Mouse (Mus musculus) forebrain, embryonic 13.5 days (tissue): ENCODE data around the gene Id1. TPM values are rescaled to one million over a fixed set of nuclear protein-coding genes. Genes with fewer than 3 reads are reported as not detected.

Experiments used
- ATAC-seq: fragments of 200-750 bp; cut with Nextera tagmentation; 2 replicates; pipeline ENCODE4 v1.8.0; 2017
- H3K27ac ChIP-seq: fragments of 300-500 bp; sonication (generic); 2 replicates; pipeline ENCODE4 v1.5.1; 2015; ENCODE audit warnings: inconsistent platforms, mild to moderate bottlenecking, moderate library complexity
- H3K27me3 ChIP-seq: fragments of 300-500 bp; sonication (generic); 2 replicates; pipeline ENCODE4 v1.6.1; 2015; ENCODE audit warnings: mild to moderate bottlenecking, inconsistent platforms
- H3K36me3 ChIP-seq: fragments of 300-500 bp; sonication (generic); 2 replicates; pipeline ENCODE4 v1.6.1; 2015; ENCODE audit warnings: mild to moderate bottlenecking, inconsistent platforms; ENCODE audit not compliant: poor library complexity, severe bottlenecking
- H3K4me1 ChIP-seq: fragments of 300-500 bp; sonication (generic); 2 replicates; pipeline ENCODE4 v1.6.1; 2015; ENCODE audit warnings: inconsistent platforms
- H3K4me2 ChIP-seq: fragments of 300-500 bp; sonication (generic); 2 replicates; pipeline ENCODE4 v1.6.1; 2015; ENCODE audit warnings: inconsistent platforms, mild to moderate bottlenecking, moderate library complexity
- H3K4me3 ChIP-seq: fragments of 300-500 bp; sonication (generic); 2 replicates; pipeline ENCODE4 v1.5.1; 2015; ENCODE audit warnings: mild to moderate bottlenecking, inconsistent platforms
- H3K9ac ChIP-seq: fragments of 300-500 bp; sonication (generic); 2 replicates; pipeline ENCODE4 v1.6.1; 2015; ENCODE audit warnings: mild to moderate bottlenecking, inconsistent platforms
- H3K9me3 ChIP-seq: fragments of 300-500 bp; sonication (generic); replicated peaks from 2 replicates; pipeline ENCODE4 v1.6.1; 2016; ENCODE audit warnings: inconsistent platforms
- WGBS: fragments of 180-500 bp; shearing (Covaris S2); methylation state at CpG from one replicate; pipeline ENCODE4 v1.1.7; 2015; 5-methylcytosine and 5-hydroxymethylcytosine counted together
- polyA plus RNA-seq: library from polyadenylated mRNA; unstranded; fragments of >200 nt; fragmentation: Nextera tagmentation; extraction: Ambion mirVana; gene quantifications from 2 replicates; pipeline ENCODE4 v1.2.1, GENCODE M21; 2015

Gene Id1
- polyA plus RNA-seq, 1 experiment from 2014 or later, result 25.8 TPM

DNA sequence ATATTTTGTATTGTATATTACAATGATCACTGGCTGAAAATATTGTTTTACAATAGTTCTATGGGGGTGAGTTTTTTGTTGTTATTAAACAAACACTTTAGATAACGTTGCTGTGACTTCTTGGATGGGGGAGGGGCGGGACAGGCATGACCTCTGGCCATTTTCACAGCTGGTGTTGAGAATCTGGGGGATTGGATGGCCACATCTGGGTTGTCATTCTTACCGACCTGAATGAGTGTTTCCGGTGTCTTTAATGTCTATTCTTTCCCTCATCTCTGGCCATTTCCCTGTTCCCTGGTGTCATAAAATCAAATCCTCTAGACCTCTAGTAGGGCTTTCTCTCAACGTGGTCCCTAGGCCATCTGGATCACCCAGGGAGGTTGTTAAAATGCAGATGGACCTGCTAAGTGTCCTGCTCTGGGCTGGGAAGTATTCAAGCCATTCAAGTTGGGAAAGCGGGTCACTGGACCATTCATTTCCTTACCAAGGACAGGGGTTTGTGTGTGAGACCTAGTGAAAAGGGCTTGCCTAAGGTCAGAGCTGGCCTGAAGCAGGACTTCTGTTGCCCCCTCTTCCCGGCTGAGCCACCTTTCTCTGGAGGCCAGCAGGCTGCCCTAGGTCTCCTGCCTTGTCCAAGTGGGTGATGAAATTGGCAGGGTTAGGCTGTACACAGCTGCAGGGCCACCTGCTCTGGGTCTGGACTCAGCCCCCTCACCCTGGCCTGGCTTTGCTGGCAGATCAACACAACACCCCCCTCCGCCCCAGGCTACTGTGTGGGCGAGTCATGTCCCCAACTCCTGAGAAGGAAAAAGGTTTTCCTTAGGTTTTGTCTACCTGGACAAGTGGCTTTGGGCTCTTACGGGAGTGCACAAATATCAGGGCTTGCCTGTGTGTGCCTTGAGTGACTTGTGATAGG, 1.5 kb downstream of the Id1 start:
- ATAC-seq, result no peak
- 22% methylated on average over 10 of the region's 10 CpGs for WGBS
- peak overlapping the region; percentile 92 for H3K4me2 ChIP-seq
- no peaks in the 10 kb centered on the region for H3K36me3 ChIP-seq
- no peak overlapping the region; the same call in 1 of the 2 replicates for H3K27ac ChIP-seq
- H3K27me3 ChIP-seq, result peaks cover 15% of the 10 kb centered on the region
- peak overlapping the region; percentile 53 for H3K4me3 ChIP-seq
- no peaks in the 10 kb centered on the region for H3K9me3 ChIP-seq
- H3K9ac ChIP-seq, result peak overlapping the region; percentile 70
- H3K4me1 ChIP-seq, result peaks cover 67% of the 10 kb centered on the region

DNA sequence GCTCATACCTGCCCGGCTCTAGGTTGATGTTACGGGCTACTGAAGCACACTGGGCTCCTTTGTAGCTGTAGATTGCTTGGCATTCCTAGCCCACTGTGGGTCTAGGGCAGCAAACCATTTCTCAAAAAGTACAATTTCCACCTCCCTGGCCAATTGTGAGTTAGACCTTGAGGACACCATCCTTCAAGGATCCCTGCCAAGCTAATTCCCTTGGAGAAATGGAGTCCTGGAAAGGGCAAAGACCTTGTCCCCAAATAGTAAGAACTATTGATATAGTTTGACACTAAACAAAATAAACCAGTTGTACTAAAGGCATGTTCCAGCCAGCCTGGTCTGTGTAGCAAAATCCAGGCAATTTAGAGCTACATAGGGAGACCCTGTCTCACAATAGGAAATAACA, 2.3 kb downstream of the Id1 start:
- WGBS, result 79% methylated on average over 2 of the region's 2 CpGs
- no peak for ATAC-seq
- no peaks in the 10 kb centered on the region for H3K36me3 ChIP-seq
- H3K9me3 ChIP-seq, result no peaks in the 10 kb centered on the region
- peaks cover 67% of the 10 kb centered on the region for H3K4me1 ChIP-seq
- peaks cover 15% of the 10 kb centered on the region for H3K27me3 ChIP-seq
- H3K4me2 ChIP-seq, result peak overlapping the region; percentile 92
- H3K9ac ChIP-seq, result peak overlapping the region; percentile 70; the same call in 1 of the 2 replicates
- H3K4me3 ChIP-seq, result 0 out of 2 replicates have a peak overlapping the region, but pooled peaks have one; percentile 6
- H3K27ac ChIP-seq, result peak overlapping the region; percentile 22; the same call in 1 of the 2 replicates

DNA sequence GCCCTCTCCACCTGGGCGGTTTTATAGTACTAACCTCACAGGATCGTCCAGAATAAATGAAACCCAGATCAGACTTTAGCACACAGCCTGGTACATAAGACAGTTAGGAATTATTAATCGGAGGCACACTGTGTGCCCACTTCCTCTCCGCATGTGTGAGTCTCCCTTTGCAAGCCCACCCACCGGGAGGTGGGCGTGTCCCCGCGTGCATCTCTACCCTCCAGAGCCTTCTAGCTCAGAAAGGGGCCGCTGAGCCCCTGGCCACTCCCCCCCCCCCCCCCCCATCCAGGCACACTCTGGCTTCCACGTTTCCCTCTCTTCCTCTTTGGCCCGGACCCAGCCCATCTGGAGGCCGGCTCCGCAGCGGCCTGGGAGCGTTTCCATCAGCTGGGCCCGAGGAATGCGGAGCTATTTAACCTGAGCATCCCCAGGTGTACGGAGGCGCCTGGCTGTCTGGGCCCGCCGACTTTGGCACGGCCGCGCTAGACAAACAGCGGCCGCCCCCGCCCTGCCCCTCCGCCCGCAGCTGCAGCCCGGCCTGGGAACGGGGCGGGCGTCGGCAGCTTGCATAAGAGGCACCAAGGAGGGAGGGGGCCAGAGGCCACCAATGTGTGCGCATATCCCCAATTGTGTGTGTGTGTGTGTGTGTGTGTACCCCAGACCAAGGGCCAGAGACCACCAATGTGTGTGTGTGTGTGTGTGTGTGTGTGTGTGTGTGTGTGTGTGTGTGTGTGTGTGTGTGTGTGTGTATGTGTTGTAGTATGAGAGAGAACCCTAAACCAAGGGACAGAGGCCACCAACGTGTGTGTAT, 3.2 kb downstream of the Id1 start:
- no peak; the same call in 1 of the 2 replicates for ATAC-seq
- Histone ChIP-seq H3K27ac (no peak overlapping the region), H3K36me3 (no peaks in the 10 kb centered on the region), H3K9ac (peak overlapping the region; percentile 62), H3K4me2 (peak overlapping the region; percentile 92), H3K9me3 (no peaks in the 10 kb centered on the region), H3K4me1 (peaks cover 65% of the 10 kb centered on the region), H3K4me3 (peak overlapping the region; percentile 39), H3K27me3 (peaks cover 15% of the 10 kb centered on the region)
- WGBS, result 2% methylated on average over 32 of the region's 36 CpGs

DNA sequence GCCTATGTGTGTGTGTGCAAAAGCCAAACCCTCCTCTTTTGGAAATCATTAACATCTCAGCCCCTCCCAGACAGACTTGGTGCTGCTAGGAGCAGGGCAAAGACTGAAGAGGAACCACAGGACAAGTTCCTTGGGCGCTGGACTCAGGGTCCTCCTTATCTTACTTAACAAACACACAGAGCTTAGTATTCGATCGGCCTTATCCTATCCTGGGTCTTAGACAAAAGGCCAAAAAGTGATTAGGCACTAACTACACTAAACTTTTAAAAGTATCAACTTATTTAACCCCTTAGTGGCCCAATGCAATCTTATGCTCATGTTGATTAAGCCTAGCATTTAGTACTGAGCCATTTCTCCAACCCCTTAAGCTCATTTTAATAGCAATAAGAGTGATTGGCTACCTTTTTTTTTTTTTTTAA, 3.8 kb downstream of the Id1 start:
- Histone ChIP-seq H3K4me2 (peak overlapping the region; percentile 92), H3K27me3 (peaks cover 15% of the 10 kb centered on the region), H3K4me3 (no peak overlapping the region), H3K9ac (no peak overlapping the region), H3K4me1 (peaks cover 59% of the 10 kb centered on the region), H3K27ac (no peak overlapping the region), H3K9me3 (no peaks in the 10 kb centered on the region), H3K36me3 (no peaks in the 10 kb centered on the region)
- ATAC-seq, result no peak
- 19% methylated on average over 3 of the region's 3 CpGs for WGBS

DNA sequence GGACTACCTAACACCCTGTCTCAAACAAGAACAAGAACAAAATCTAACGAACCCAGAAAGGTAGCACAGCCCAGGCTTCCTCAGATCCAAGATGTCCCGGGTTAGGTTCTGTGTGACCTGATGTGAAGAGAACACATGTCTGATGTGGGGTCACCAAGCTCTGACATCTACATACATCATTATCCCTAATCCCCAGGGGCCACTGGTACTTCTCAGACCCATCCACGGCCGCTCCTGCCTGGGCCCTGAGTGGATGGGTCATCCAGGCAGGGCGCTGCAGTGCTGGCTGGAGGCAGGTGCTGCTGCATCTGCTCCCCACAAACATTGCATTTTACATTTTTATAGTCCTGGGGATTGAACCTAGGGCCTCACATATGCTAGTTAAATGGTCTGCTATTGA, 4.4 kb downstream of the Id1 start:
- no peak overlapping the region for H3K9ac ChIP-seq
- H3K4me1 ChIP-seq, result peaks cover 54% of the 10 kb centered on the region
- no peaks in the 10 kb centered on the region for H3K9me3 ChIP-seq
- no peak overlapping the region for H3K4me2 ChIP-seq
- 79% methylated on average over 5 of the region's 5 CpGs for WGBS
- no peak overlapping the region for H3K27ac ChIP-seq
- ATAC-seq, result no peak
- peaks cover 15% of the 10 kb centered on the region for H3K27me3 ChIP-seq
- no peak overlapping the region for H3K4me3 ChIP-seq
- no peaks in the 10 kb centered on the region for H3K36me3 ChIP-seq

DNA sequence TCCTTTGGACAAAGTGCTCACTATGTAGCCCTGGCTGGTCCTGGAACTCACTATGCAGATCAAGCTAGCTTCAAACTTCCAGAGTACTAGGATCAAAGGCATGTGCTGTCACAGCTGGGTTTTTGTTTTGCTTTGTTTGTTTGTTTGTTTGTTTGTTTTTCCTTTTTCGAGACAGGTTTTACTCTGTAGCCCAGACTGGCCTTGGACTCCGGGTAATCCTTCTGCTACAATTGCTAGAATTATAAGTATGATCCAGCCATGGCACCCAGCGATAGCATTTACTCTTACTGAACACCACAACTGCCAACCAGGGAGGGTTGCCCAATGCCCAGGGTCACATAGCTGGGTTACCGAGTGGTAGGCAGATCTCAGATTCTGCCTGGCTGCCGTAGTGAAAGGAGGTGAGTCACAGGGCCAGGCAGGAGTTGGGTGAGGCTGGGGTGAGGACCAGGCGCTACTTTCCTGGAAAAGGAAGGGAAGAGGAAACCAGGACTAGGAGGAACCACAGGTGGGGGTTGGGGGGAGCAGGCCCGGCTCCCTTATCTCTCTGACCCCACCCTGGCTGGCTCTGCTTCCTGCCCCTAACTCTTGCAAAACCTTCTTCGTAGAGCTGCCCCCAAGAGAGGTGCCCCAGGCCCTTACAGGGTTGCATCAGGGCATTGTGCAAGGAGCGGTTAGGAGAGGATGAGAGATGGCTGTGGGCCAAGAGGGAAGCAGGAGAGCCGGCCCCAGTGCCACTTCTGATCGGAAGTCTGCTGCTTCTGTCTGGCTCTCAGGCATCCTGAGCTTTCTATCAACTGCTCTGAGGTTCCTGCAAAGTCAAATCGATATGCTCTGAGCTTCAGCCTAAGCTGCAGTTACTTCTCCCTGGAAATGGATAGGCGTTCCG, 5.3 kb downstream of the Id1 start:
- Histone ChIP-seq H3K27ac (0 out of 2 replicates have a peak overlapping the region, but pooled peaks have one; percentile 21), H3K4me1 (peaks cover 45% of the 10 kb centered on the region), H3K9ac (peak overlapping the region; percentile 30; the same call in 1 of the 2 replicates), H3K4me3 (no peak overlapping the region), H3K36me3 (no peaks in the 10 kb centered on the region), H3K4me2 (peak overlapping the region; percentile 20; the same call in 1 of the 2 replicates), H3K9me3 (no peaks in the 10 kb centered on the region), H3K27me3 (peaks cover 15% of the 10 kb centered on the region)
- WGBS, result 50% methylated on average over 14 of the region's 14 CpGs
- peak; percentile 27; the same call in 1 of the 2 replicates for ATAC-seq

DNA sequence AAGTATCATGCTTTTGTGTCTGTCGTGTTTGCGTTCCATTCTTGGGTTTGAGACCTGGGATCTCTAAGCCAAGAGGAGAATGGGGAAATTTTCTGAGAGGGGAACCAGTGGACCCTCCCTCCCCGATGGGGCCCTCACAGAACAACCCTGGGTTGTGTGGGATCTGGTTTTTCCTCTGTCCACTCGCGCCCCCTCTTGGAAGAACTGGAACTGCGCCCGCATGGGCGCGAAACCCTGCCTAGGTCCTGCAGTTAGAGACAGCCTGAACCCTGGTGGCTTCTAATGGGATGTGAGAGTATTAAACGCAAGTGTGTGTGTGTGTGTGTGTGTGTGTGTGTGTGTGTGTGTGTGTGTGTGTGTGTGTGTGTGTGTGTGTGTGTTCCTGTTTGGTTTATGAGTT, 6.4 kb downstream of the Id1 start:
- peak; percentile 60 for ATAC-seq
- WGBS, result 27% methylated on average over 10 of the region's 10 CpGs
- no peaks in the 10 kb centered on the region for H3K36me3 ChIP-seq
- H3K4me2 ChIP-seq, result no peak overlapping the region
- H3K9ac ChIP-seq, result no peak overlapping the region
- H3K27me3 ChIP-seq, result peaks cover 13% of the 10 kb centered on the region
- peaks cover 35% of the 10 kb centered on the region for H3K4me1 ChIP-seq
- no peak overlapping the region for H3K4me3 ChIP-seq
- H3K27ac ChIP-seq, result no peak overlapping the region
- no peaks in the 10 kb centered on the region for H3K9me3 ChIP-seq

DNA sequence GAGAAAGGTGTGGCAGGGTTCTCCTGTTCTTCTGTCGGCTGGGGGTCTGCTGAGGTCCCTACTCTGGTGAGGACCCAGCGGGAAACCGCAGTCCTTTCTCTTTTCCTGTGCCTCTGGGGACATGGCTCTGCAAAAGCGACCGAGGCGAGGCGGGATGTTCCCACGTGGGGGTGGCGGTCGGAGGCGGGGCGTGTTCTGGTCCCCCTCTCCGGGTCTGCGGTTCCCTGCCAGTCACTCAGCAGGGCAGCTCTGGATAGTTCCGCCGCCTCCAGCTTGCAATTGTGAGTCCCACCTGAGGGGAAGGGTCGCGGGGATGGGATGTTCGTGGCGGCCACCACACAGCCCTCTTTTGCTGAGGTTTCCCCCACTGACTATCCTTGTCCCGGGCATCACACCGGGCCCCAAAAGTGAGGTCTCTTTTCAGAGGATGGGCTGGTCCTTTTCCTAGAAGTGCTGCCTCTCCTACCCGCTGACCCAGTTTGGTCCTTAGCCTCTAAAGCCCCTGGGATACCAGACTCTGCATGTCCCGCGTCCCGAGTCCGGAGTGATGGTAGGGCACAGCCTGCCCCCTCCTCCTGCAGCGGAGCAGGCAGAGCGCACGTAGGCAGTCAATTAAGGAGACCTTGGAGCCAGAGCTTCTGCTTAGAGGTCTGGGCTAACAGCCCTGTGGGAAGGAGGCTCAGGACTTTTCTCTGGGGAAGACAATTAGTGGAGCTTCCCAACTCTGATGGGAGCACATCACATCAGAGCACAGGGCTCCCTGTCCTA, 18.1 kb downstream of the Id1 start, which contains the start of gene Cox4i2:
TSS of gene Cox4i2 (plus strand) at position 230 of the 768 bp plus-strand sequence.
- Histone ChIP-seq H3K9ac (peak within 1 kb of the TSS; percentile 31), H3K36me3 (no peaks in the 10 kb centered on the region), H3K4me2 (peak within 1 kb of the TSS; percentile 54), H3K4me3 (peak within 1 kb of the TSS; percentile 20), H3K27me3 (0 out of 2 replicates have a peak, but pooled peaks cover 10% of the 10 kb centered on the region), H3K27ac (no peak within 1 kb of the TSS), H3K4me1 (peaks cover 12% of the 10 kb centered on the region), H3K9me3 (no peaks in the 10 kb centered on the region)
- WGBS, result 1% methylated on average over 30 of the region's 30 CpGs
- ATAC-seq, result no peak; the same call in 1 of the 2 replicates

DNA sequence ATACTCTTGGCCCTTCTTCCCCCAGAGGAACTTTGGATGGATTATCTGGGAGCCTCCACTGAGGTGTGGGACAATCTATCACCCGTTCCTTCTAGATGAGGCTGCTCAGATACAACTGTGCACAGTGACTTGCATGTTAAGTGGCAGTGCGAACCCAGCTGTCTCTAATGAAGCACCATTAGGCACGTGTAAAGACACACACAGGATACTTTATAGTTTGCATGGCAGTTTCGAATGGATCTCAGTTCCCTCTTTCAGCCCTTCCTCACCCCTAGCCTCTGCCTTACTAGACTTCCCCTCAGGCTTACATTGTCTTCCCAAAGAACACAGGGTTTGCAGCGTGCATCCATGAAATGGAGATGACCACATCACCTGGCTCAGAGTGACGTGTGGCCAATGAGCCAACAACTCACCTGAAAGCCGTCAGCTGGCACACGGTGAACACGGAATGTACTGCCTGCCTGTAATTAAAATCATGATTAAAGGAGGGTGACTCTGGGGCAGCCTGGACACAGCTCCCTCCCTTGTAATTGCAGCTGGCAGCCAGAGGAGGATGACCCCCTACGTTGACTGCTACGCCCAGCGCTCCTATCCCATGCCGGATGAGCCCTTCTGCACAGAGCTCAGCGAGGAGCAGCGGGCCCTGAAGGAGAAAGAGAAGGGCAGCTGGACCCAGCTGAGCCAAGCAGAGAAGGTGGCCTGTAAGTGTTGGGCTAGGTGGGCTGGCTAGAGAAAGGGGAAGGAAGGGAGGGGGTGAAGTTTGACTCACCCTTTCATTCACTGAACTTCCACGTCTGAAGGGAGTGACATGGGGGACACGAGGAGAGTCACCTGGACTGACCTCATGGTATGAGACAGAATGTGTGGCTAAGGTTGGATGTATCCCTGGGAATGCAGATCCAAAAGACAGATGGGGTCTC, 20.7 kb downstream of the Id1 start:
- no peak overlapping the region for H3K27ac ChIP-seq
- no peak for ATAC-seq
- no peak overlapping the region for H3K4me2 ChIP-seq
- 0 out of 2 replicates have a peak, but pooled peaks cover 5% of the 10 kb centered on the region for H3K27me3 ChIP-seq
- no peak overlapping the region for H3K4me3 ChIP-seq
- H3K4me1 ChIP-seq, result peaks cover 12% of the 10 kb centered on the region
- WGBS, result 67% methylated on average over 17 of the region's 17 CpGs
- H3K36me3 ChIP-seq, result no peaks in the 10 kb centered on the region
- no peaks in the 10 kb centered on the region for H3K9me3 ChIP-seq
- H3K9ac ChIP-seq, result no peak overlapping the region

DNA sequence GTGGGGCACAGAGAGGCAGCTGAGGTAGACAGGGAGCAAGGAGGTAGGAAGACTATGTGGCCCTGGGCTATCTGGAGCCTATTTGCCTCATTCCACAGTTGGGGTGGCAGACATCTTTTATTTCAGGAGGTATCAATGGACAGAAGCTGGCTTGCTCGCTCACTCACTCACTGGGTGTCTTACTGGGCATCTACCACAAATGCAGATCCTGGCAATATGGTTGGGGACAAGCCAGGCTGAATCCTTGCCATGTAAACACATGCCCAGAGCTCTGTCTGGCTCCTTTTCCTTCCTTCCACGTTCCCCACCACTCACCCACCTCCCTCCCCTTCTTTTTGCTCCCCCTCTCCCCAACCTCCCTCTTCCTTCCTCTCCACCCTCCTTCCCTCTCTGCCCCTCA, 21.4 kb downstream of the Id1 start:
- peak; percentile 8; the same call in 1 of the 2 replicates for ATAC-seq
- WGBS, result 44% methylated on average over 2 of the region's 2 CpGs

More for the DNA sequence above, 21.4 kb downstream of the Id1 start:
- no peaks in the 10 kb centered on the region for H3K36me3 ChIP-seq
- no peak overlapping the region for H3K4me2 ChIP-seq
- H3K4me3 ChIP-seq, result no peak overlapping the region
- peaks cover 12% of the 10 kb centered on the region for H3K4me1 ChIP-seq
- no peak overlapping the region for H3K27ac ChIP-seq
- 0 out of 2 replicates have a peak, but pooled peaks cover 5% of the 10 kb centered on the region for H3K27me3 ChIP-seq
- no peak overlapping the region for H3K9ac ChIP-seq
- no peaks in the 10 kb centered on the region for H3K9me3 ChIP-seq
